Mouse (Mus musculus) gastrocnemius, adult 18-20 months (tissue): ENCODE measurements around the gene Fgfr2. TPM values are rescaled to one million over a fixed set of nuclear protein-coding genes. Genes with fewer than 3 reads are reported as not detected.

Source experiments
- DNase-seq: peaks from one replicate; pipeline ENCODE4 v3.0.0; 2021; ENCODE audit warnings: low spot score
- total RNA-seq, 2 experiments: library from RNA; stranded (reverse); gene quantifications; 2 replicates each; pipeline ENCODE4 v1.2.3; 2021

Gene Fgfr2
- total RNA-seq, 2 experiments from 2014 or later = 0.43 to 0.88 TPM

DNA sequence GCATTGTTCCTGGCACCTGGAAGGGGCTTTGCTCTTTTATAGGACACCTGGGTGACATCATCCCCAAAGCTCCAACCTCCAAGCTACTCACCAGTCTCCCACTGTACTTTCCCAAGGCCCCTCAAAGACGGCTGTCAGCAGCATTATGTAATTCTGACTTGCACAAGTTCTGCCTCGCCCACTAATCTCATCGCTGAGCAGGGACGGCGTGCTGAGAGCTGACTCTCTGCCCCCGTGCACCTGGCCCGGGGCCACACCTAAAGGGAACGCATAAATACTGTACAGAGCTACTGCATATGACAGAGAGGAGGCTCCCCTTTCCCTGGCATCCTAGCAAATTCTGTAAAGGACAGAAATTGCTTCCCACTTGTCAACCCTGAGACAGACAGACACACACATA, 810.8 kb downstream of the Fgfr2 start:
- no peak for DNase-seq

DNA sequence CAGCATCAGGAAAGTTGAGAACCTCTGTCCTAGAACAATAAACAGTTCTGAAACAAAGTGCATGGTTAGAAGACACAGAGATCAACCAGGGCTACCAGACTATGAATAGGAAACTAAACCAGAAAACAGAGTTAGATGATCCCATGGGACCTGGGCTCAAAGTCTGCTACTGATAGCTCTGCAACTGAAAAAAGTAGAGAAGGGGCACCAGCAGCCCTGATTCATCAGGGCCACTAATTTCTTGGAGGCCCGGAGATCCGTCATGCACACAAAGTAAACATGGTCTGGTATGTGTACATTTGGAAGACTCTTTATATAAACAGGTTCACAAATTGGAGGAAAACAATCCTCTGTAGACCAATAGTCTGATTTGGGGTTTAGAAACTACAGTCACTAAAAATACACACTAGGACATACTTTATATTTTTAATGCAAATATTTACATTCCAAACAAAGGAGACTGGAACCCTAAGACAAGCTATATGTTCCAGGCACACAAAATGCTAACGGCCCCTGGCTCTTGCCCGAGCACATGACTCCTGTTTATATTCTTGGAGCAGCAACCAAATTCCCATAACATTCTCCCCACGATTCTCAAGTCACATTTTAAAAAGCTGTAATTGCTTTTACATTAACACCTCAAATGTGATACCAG, 814.5 kb downstream of the Fgfr2 start:
- DNase-seq = no peak

DNA sequence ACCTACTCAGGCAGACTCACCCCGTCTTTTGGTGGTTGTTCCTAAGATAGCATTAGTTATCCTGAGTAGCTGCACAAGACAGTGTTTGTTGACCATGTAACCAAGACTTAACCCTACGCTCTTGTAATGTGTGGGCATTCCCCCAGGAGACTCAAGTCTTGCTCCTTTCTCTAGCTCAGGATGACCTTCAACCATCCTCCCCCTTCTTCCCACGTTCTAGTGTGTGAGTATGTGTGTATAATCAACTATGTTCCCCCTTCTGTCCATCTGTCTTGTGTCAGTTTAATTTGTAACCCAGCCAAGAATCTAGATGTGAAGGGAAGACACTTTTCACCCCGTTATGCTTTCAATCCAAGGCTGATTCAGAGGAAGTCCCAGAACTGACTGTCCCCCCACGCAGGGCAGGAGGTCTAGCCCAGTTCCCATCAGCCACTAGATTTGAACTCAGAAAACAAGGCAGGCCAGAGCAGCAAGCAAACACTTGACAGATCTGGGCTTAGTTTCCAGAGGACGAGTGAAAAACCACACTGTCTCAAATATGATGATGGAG, 815.4 kb downstream of the Fgfr2 start:
- DNase-seq = no peak

DNA sequence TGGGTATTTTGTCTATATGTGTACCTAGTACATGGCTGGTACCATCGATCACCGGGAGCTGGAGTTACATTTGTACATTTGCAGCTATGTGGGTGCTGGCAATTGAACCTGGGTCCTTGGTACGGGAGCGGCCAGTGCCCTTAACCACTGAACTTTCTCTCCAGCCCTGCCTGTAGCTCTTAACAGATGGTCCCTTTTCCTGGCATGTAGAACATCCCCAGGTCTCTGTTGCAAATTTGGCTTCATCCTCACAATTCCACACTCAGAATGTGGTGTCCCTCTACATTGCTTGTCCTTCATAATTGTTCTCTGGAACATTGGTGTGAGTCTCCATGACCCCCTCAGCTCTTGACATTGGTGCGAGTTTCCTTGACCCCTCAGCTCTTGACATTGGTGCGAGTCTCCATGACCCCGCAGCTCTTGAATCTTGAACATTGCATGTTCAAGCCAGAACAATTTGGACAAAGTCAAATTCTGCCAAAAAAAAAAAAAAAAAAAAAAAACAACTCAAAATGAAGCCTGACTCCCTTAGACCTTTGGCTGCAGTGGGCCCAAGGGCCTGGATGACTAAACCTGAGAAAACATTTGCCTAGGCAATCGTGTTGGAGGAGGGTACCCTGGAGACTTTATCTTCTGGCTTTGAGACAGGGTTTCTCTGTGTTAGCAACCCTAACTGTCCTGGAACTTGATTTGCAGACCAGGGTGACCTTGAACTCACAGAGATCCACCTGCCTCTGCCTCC, 816.3 kb downstream of the Fgfr2 start:
- no peak for DNase-seq

DNA sequence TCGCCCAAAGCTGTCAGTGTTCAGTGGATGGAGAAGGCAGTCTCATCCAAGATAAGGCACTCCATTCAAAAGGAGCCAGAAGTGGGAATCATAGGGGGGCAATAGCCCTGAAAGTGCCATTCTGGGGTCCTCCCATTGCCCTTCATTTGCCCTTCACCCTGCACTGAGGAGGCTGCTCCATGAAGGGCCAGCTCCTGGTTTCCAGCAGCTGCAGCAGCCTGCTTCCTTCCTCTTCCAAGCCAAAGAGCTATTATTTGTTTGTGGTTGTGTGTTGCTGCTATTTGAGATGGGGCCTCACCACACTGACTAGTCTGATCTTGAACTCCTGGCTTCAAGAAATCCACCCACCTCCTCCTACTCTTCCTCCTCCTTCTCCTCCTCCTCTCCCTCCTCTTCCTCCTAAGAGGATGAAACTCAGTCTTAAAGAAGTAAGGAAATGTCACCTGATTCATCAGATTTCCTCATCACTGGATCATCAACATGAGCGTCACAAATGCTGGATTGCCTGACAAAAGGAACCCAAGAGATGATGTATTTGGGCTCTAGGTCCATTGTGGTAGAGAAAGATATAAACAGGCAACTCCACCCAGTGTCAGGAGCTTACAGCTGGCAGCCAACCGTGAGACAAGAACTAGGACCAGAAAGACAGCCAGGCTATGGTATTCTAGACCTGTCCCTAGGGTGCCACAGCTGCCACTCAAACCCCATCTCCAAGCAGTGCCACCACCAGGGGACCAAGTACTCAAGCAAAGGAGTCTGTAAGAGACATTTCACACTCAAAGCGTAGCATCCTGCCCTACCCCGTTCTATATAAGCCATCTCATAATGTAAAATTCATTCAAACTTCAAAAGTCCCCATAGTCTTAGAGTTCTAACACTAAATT, 817.4 kb downstream of the Fgfr2 start:
- no peak for DNase-seq

DNA sequence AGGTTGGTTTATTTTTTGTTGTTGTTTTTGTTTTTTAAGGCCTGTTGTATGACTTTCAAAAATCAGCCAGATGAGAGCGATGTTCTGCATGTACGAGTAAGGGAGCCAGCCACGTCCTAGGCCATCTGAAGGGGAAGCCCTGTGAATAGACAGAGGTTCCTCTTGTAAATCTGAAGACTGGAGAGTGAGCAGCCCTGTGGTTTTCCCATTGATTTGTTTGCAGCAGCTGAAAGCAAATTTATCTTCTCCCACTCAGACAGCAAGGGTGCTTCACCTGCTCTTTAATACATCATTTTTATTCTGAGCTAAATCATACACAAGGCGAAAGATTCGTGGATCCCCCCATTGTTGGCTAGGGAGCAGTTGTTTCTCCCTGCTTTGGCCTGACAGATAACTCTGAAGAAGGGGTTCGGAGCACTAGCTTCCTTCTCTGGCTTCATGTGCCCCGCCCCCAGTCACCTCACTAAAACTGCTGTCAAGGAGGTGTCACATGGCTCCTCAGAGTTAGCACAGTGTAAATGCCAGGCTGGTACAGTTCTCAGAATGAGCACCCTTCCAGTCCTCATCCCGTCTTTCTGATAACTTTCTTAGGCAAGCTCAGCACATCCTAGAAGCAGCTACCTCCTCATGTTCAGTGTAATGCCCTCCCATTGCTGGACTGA, 818.6 kb downstream of the Fgfr2 start:
- DNase-seq = no peak

DNA sequence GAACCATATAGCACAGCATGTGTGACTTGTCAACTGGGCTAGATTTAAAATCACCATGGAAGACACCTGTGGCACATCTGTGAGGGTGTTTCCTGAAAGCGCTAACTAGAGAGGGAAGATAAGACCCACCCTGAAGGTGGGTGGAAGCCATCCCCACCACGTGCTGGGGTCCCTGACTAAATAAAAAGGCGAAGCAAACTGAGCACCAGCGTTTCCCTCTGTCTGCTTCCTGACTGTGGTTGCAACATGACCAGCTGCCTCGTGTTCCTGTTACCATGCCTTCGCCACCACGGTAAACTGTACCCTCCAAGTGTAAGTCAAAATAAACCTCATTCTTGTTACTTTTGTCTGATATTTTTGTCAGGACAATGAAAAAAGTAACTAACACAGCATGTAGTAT, 819.2 kb downstream of the Fgfr2 start:
- DNase-seq = no peak

DNA sequence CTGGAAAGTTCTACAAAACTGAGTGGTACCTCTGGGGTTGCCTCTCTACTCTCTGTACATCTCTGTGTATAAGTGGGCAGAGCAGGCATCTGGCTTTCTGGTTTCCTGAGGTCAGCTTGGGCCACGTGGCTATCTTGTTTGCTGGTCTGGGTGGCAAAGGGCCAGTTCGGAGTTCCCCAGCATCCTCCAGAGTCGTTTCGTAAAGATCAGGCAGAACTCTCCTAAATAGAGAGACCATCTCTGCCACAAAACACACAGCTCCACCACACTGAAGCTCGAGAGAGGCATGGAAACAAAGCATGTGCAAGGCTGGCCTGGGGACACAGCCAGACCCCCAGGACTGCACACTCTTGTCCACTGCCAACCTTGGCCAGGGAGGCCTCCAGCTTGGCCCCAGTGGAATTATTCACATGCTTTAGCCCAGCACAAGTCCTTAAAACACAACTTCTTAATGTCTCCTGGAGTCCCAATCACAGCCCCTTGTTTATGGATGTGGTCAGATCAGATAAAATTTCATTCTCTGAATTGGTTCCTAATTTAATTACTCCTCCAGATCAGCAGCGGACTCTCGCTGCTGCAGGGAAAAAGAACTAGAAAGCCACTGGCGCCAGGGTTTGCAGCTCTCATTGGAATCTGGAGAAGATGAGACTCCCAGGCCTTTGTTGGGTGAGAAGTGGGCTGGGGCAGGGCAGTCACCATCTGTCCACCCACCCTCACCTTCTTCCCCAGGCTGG, 820.5 kb downstream of the Fgfr2 start:
- peak; percentile 24 for DNase-seq

DNA sequence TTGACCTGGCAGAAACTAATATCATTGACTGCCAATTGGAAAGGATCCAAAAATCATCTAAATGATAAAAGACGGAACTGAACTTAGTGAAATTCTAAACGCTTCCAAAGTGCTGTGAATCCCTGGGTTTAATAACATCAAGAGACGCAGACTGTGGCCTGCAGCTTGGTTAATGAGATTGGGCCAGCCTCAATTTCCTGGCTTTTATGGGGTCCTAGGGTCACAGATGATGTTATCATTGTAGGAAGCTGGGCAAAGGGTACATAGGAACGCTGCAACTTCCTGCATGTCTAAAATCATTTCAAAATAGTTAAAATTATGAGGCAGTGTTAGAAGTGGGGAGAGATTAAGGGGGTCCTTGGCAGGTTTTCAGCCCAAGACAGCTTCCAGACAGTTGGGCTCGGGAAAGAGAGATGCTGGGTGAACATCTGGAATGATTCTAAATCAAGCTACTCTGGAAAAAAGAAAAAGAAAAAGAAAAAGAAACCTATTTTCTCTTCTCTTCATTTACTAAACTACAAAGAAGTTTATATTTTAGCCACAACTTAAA, 823.4 kb downstream of the Fgfr2 start:
- no peak for DNase-seq

DNA sequence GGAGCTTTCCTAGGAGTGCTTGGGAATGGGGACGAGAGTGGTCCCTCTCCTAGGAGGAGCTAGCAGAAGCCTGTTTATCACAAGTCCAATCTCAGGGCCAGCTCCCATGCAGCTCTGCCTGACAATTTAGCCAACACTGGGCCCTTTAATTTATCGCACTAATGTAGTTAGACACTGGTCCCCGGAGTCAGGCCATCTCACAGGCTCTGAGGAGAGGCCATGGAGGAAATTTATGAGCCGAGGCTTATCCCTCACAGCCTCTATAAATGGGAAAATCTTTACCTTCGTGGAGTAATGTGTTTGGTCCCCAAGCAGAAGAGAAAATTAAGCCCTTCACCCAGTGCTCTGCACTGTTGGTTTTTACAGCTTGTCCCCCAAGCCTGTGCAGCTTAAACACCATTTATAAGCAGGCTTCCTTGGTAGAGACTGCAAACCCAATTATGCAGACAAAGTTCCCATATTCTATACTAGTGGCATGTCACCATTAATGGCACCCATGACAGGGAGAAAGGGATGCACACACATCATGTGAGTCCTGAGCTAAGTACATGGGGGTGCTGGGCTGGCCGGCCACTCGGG, 824.6 kb downstream of the Fgfr2 start:
- DNase-seq = no peak

DNA sequence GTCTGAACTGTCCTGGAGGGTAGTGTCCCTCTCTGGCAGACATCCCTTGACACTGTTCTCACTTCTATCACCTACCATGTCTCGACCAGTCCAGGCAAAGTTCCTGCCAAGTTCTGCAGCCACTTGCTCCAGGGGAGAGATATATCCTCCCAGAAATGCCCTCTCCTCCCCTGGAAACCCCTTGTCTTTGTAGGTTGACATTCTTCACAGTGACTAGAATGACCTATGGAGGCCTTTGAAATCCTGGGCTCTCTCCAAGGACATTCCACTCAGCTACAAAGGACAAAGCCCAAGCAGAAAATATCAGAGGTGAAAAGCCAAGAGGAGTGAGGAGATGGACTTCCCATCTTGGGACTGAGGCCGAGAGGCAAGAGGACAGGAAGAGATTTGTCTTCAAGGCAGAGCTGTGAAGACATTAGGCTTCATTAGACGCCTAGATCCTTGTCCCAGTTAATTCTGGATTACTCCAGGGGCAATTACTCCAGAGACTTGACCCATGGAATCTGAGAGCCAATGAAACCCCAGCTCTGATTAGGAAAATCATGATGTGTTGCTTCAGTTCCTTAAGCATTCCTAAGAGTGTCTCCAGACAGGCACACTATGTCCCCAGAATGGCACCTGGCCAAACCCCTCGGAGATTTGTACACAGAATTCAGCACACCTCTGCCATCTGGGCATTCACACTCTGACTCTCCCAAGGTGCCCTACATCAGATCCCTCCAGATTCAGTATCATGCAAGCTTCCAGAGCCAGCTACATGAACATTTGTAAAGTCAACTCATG, 826.3 kb downstream of the Fgfr2 start:
- DNase-seq = no peak

DNA sequence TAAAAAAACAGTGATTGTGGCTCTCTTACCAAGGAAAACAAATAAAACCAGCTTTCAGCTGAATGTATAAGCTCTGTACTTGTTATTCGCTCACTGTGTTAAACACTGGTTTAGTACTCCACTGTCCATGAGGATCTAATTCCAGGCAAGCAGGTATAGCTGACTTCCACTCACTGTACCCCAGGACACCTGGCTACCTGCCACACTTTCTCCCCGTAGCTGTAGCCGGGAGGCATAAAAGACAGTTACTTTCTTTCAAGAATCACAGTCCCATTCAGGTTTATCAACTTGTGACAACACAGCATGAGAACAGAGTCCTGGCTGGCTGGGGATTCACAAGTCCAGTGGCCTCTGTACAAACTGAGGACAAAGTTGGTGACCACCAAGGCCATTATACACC, 827.0 kb downstream of the Fgfr2 start:
- no peak for DNase-seq

DNA sequence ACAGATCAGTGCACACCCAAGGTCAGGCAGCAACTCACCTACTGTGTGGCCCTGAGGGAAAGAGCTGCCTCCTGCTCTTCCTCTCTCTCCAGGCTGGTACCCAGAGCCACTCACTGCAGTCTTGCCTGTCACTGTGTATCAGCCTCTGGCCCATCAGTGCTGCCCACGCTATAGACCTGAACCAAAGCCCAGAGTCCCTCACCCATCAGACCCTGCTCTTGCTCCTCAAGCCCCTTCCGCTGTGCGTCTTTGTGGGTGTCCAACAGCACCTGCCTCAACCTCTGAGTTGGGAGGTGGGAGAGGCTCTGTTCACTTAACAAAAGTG, 835.8 kb downstream of the Fgfr2 start:
- no peak for DNase-seq

DNA sequence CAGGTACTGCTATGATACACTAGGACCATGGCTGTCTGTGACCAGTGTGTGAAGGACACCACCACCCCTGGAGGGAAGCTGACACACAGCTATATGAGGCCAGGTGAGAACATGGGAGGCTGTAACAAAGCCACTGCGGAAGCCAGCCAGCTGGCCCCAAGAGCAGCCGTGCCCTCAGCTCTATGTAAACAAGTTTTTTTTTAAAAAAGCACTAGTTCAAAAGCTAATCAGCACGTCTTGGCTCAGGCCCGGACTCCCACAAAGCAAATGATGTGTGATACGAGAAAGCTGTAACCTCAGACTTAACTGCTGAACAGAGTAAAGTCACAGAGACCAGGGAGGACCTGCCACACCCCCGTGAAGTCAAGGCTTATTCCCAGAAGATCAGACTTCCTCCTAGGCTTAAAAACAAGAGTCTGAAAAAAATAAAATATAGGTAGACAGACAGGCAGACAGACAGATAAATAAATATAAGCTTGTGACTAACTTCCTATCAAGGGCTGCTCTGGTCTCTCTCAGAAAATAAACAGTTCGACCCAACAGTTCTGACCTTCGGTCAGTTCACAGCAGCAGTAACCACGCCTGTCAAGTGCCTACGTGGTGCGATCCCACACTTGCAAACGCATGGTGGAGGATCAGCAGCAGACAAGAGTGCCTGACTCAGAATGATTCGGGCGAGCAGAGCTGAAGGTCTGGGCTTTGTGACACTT, 836.4 kb downstream of the Fgfr2 start:
- no peak for DNase-seq

DNA sequence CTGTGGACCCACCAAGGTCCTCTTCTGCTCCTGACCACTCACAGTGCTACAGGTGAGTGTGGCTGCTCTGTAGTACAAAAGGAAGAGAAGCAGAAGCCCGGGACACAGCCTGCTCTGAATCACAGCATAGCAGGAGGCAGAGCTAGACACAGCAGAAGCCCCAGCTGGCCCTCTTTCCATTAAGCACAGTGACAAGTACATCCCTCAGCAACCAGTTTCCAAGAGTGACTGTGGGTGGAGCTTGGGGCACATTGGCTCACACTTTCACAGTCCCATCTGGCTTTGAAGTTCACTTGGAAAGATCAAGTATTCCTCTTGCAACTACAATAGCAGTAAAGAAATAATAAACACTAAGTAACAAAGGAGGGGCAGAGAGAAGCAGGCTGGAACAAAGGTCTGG, 838.4 kb downstream of the Fgfr2 start:
- no peak for DNase-seq

DNA sequence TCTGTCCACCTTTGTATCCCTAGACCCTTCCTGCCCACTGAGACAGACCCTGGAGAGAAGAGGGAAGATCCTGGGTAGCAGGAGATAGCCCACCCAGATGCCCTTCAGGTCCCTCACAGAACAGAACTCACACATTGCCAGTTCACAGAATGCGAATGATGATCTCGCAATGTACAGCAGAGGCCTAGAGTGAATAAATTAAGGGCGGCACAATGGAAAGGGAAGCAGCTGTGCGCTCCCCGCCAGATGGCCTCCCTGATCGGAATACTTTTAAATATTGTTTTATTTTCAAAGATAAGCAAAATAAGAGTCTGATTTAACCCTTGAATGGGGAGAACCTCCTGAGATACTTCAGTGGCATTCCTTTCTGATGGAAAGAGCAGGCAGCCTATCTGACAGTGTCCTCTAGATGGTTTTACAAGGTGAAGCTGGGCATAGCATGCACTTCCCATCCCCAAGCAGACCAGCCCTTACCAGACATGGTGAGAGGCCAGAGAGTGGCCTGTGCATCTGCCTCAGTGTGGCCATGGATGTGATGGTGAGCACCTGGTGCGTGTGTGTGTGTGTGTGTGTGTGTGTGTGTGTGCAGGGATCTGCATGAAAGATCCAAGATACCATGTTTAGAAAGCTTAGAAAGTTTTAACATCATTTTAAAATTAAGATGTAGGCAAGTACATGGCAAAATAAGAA, 839.0 kb downstream of the Fgfr2 start:
- no peak for DNase-seq

DNA sequence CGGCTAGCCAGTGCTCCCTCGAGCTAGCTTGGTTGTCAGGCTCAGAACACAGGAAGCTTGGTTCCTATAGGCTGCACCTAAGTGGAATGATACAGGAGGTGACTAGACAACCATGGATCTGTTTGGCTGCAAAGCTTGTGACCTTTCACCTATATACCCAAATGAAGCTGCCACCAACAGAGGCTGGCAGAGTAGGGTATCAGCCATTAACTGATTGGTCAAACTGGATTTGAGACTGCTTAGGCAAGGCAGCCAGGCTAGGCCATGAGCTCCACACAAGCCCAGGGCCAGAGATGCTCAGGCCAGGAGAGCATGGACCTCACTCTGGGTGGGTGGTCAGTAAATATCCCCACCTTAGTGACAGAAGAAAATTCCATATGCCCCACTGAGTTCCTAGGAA, 840.6 kb downstream of the Fgfr2 start:
- no peak for DNase-seq

DNA sequence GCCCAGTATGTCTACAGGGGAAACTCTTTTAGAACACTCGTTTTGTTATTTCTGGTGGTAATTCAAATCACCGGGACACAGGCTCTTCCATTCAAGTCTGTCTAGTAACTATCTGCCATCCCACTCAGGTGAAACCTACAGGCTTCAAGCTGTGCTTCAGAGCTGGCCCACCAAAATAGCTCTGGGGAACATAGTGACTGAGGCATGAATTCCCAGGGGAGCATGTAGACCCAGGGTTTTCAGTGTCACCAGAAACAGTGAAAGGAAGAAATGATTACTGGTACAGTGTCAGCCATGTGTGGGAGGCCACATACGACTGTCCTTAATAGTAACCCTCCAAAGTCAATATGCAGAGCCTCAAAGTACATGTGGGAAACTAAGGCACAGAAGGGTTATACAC, 841.0 kb downstream of the Fgfr2 start:
- no peak for DNase-seq
